Mouse (Mus musculus): Measurements from ENCODE around the gene Tes3-ps. TPM values are rescaled to one million over a fixed set of nuclear protein-coding genes. Genes with fewer than 3 reads are reported as not detected.

The Tes3-ps gene
- total and polyA plus RNA-seq, 3 experiments, result 0.31 to 0.68 TPM; not detected in 1

DNA sequence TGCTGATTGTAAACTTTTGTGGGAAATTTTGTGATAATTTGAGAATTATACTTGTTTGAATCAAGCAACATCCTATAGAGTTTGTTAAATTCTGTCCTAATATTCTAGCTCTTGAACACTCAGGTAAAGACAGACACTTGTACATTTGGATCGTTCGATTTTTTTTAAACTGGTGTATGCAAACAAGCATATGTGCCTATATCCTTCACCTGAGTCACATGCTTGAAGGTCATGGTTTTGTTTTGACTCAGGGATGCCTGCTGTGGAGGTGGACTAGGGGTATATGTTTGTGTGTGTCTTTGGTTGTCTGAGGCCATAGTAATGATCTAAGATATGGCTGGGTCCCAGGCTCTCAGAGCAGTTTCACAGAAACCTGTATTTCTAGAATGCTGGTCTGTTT, 30.2 kb upstream of the Tes3-ps start:
- H3K4me1 ChIP-seq (ENCODE audit: control insufficient read depth in 1 of 2, insufficient read depth in 2 of 2, low read length in 2 of 2), result no peaks in the 10 kb centered on the region
- no peaks in the 10 kb centered on the region for H3K27me3 ChIP-seq (ENCODE audit: control insufficient read depth in 1 of 2, insufficient read depth in 2 of 2, low read length in 2 of 2)
- H3K36me3 ChIP-seq (ENCODE audit: control insufficient read depth in 1 of 2, insufficient read depth in 2 of 2, low read length in 2 of 2), result no peaks in the 10 kb centered on the region; a peak in 1 of 4 replicates
- H3K4me3 ChIP-seq (ENCODE audit: control insufficient read depth in 1 of 2, insufficient read depth in 1 of 2, low read depth in 2 of 2, low read length in 2 of 2), result no peak overlapping the region
- no peak overlapping the region for H3K27ac ChIP-seq (ENCODE audit: control insufficient read depth, low read depth, low read length)
- no peaks in the 10 kb centered on the region for H3K79me2 ChIP-seq (ENCODE audit: control insufficient read depth, insufficient read depth, low read length, poor library complexity)
- no peaks in the 10 kb centered on the region for H3K9me3 ChIP-seq (replicated peaks; ENCODE audit: insufficient read depth, low read length)
- TF ChIP-seq HCFC1 (IDR thresholded peaks at IDR 0.05; ENCODE audit: low read depth, low read length) (no peak), KAT2A (conservative IDR thresholded peaks at IDR 0.05; ENCODE audit: low read depth, low read length) (no peak), ELF1 (IDR thresholded peaks at IDR 0.05; ENCODE audit: low read depth, low read length) (no peak), EP300 (IDR thresholded peaks at IDR 0.05; ENCODE audit: low read depth in 1 of 2, low read length in 2 of 2) (no peak), USF2 (IDR thresholded peaks at IDR 0.05; ENCODE audit: borderline replicate concordance in 1 of 2, insufficient read depth in 1 of 2, low read depth in 1 of 2, low read length in 2 of 2) (no peak), UBTF (IDR thresholded peaks at IDR 0.05; ENCODE audit: borderline replicate concordance, insufficient read depth, low read depth, low read length) (no peak), MXI1 (IDR thresholded peaks at IDR 0.05; ENCODE audit: low read depth, low read length) (no peak), TAL1 (IDR thresholded peaks at IDR 0.05; ENCODE audit: low read length) (no peak), JUND (IDR thresholded peaks at IDR 0.05; ENCODE audit: low read depth, low read length) (no peak)
- H3K9ac ChIP-seq (ENCODE audit: control insufficient read depth, low read depth, low read length, poor library complexity, severe bottlenecking), result no peak overlapping the region
- no peak for DNase-seq (ENCODE audit: low read depth, low spot score)

DNA sequence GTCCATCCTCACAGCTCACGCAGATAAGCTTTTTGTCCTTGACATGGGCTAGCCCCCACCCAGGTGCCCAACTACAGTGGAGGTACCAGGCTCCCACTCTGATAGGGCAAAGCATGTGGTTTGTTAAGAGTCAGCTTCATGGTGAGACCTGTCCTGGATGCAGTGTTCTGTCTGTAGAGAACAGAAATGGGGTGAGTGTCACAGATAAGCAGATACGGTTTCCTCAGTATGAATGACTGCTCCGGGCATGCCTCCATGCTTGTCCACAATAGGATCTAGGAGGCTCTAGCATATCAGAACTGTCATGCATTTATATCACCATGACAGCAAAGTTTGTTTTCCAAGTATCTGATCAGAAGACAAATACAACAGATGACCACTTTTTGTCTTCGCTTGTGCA, 27.2 kb upstream of the Tes3-ps start:
- H3K4me1 ChIP-seq (ENCODE audit: control insufficient read depth in 1 of 2, insufficient read depth in 2 of 2, low read length in 2 of 2), result no peaks in the 10 kb centered on the region
- H3K79me2 ChIP-seq (ENCODE audit: control insufficient read depth, insufficient read depth, low read length, poor library complexity), result no peaks in the 10 kb centered on the region
- TF ChIP-seq MEF2A (IDR thresholded peaks at IDR 0.05; ENCODE audit: extremely low read depth, insufficient replicate concordance, low read depth, low read length, poor library complexity, severe bottlenecking), result no peak
- TF ChIP-seq UBTF (IDR thresholded peaks at IDR 0.05; ENCODE audit: borderline replicate concordance, insufficient read depth, low read depth, low read length), result no peak
- TF ChIP-seq KAT2A (conservative IDR thresholded peaks at IDR 0.05; ENCODE audit: low read depth, low read length), result no peak
- no peak for TF ChIP-seq GATA1 (IDR thresholded peaks at IDR 0.05; ENCODE audit: low read depth, low read length)
- no peak for TF ChIP-seq USF1 (IDR thresholded peaks at IDR 0.05; ENCODE audit: low read depth, low read length)
- TF ChIP-seq MYC (IDR thresholded peaks at IDR 0.05; ENCODE audit: low read depth, low read length), result no peak
- no peak for TF ChIP-seq MYB (IDR thresholded peaks at IDR 0.05; ENCODE audit: low read depth, low read length)
- no peak for TF ChIP-seq NRF1 (IDR thresholded peaks at IDR 0.05; ENCODE audit: insufficient read depth, low read depth, low read length, poor library complexity, severe bottlenecking)
- TF ChIP-seq TCF12 (IDR thresholded peaks at IDR 0.05; ENCODE audit: low read depth, low read length), result no peak
- TF ChIP-seq MXI1 (IDR thresholded peaks at IDR 0.05; ENCODE audit: low read depth, low read length), result no peak
- TF ChIP-seq POLR2A (IDR thresholded peaks at IDR 0.05; ENCODE audit: control insufficient read depth in 1 of 2, insufficient read depth in 1 of 2, low read depth in 1 of 2, low read length in 2 of 2, poor library complexity in 1 of 2), result no peak
- no peak for TF ChIP-seq TBP (IDR thresholded peaks at IDR 0.05; ENCODE audit: low read depth, low read length)
- no peak for TF ChIP-seq JUND (IDR thresholded peaks at IDR 0.05; ENCODE audit: low read depth, low read length)
- TF ChIP-seq ZC3H11A (IDR thresholded peaks at IDR 0.05; ENCODE audit: low read depth, low read length), result no peak
- no peak for TF ChIP-seq SMC3 (IDR thresholded peaks at IDR 0.05; ENCODE audit: low read depth, low read length)
- TF ChIP-seq ELF1 (IDR thresholded peaks at IDR 0.05; ENCODE audit: low read depth, low read length), result no peak
- TF ChIP-seq RCOR1 (IDR thresholded peaks at IDR 0.05; ENCODE audit: low read depth, low read length), result no peak
- no peak overlapping the region for H3K27ac ChIP-seq (ENCODE audit: control insufficient read depth, low read depth, low read length)
- no peaks in the 10 kb centered on the region for H3K9me3 ChIP-seq (replicated peaks; ENCODE audit: insufficient read depth, low read length)
- H3K27me3 ChIP-seq (ENCODE audit: control insufficient read depth in 1 of 2, insufficient read depth in 2 of 2, low read length in 2 of 2), result no peaks in the 10 kb centered on the region
- H3K9ac ChIP-seq (ENCODE audit: control insufficient read depth, low read depth, low read length, poor library complexity, severe bottlenecking), result no peak overlapping the region
- H3K36me3 ChIP-seq (ENCODE audit: control insufficient read depth in 1 of 2, insufficient read depth in 2 of 2, low read length in 2 of 2), result no peaks in the 10 kb centered on the region; a peak in 1 of 4 replicates
- DNase-seq (ENCODE audit: low read depth, low spot score), result no peak
- H3K4me3 ChIP-seq (ENCODE audit: control insufficient read depth in 1 of 2, insufficient read depth in 1 of 2, low read depth in 2 of 2, low read length in 2 of 2), result no peak overlapping the region
